Mouse (Mus musculus) embryonic facial prominence, embryonic 13.5 days (tissue): ENCODE data around the gene Caln1. TPM values are rescaled to one million over a fixed set of nuclear protein-coding genes. Genes with fewer than 3 reads are reported as not detected.
"Not testable (repeated sequence)": the region's sequence is repeated elsewhere in the genome, so short reads cannot be mapped to it uniquely, and the experiment has no call there.

Source experiments
- ATAC-seq: fragments of 200-750 bp; cut with Nextera tagmentation; 2 replicates; pipeline ENCODE4 v1.8.0; 2017; ENCODE audit warnings: low read depth; ENCODE audit not compliant: insufficient number of reproducible peaks, insufficient read depth, low FRiP score, low TSS enrichment
- H3K27ac ChIP-seq: fragments of 300-500 bp; sonication (generic); 2 replicates; pipeline ENCODE4 v1.5.1; 2015; ENCODE audit warnings: moderate library complexity, mild to moderate bottlenecking, inconsistent platforms
- H3K27me3 ChIP-seq: fragments of 300-500 bp; sonication (generic); 2 replicates; pipeline ENCODE4 v1.6.1; 2015; ENCODE audit warnings: mild to moderate bottlenecking, inconsistent platforms
- H3K36me3 ChIP-seq: fragments of 300-500 bp; sonication (generic); 2 replicates; pipeline ENCODE4 v1.6.1; 2015; ENCODE audit warnings: mild to moderate bottlenecking, inconsistent platforms
- H3K4me1 ChIP-seq: fragments of 300-500 bp; sonication (generic); 2 replicates; pipeline ENCODE4 v1.6.1; 2015; ENCODE audit warnings: inconsistent platforms
- H3K4me2 ChIP-seq: fragments of 300-500 bp; sonication (generic); 2 replicates; pipeline ENCODE4 v1.6.1; 2015; ENCODE audit warnings: moderate library complexity, mild to moderate bottlenecking, inconsistent platforms
- H3K4me3 ChIP-seq: fragments of 300-500 bp; sonication (generic); 2 replicates; pipeline ENCODE4 v1.5.1; 2015; ENCODE audit warnings: mild to moderate bottlenecking, inconsistent platforms
- H3K9ac ChIP-seq: fragments of 300-500 bp; sonication (generic); 2 replicates; pipeline ENCODE4 v1.6.1; 2015; ENCODE audit warnings: mild to moderate bottlenecking, inconsistent platforms
- H3K9me3 ChIP-seq: fragments of 300-500 bp; sonication (generic); 2 replicates; pipeline ENCODE4 v1.6.1; 2016; ENCODE audit warnings: inconsistent platforms
- WGBS: fragments of 180-500 bp; shearing (Covaris S2); methylation state at CpG from one replicate; pipeline ENCODE4 v1.1.7; 2015; ENCODE audit warnings: mixed read lengths; 5-methylcytosine and 5-hydroxymethylcytosine counted together
- polyA plus RNA-seq: library from polyadenylated mRNA; unstranded; fragments of >200 nt; fragmentation: Nextera tagmentation; extraction: Ambion mirVana; gene quantifications from 2 replicates; pipeline ENCODE4 v1.2.1, GENCODE M21; 2015

Caln1 gene
- polyA plus RNA-seq, 1 experiment from 2014 or later: 2.7 TPM

DNA sequence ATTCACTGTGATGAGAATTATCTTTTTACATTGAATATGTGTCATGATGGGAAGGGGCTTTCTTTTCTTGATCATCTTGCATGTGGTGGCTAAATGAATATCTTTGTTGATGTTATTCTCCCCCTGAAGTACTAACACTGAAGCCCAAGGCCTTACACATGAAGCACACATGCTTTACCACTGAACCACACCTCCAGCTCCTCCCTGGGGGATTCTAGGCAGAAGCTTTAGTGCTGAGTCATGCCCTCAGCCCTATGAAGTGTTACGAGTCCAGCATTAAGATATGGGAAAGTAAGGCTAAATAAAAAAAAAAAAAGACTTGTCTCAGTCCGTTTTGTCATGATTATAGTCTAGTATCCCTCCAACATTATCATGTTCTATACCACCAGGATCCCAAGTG lies 272.6 kb downstream of the Caln1 start:
- Histone ChIP-seq H3K27ac (no peak overlapping the region), H3K4me2 (no peak overlapping the region), H3K9ac (no peak overlapping the region), H3K9me3 (0 out of 2 replicates have a peak, but pooled peaks cover under 1% of the 10 kb centered on the region), H3K4me1 (no peaks in the 10 kb centered on the region), H3K27me3 (no peaks in the 10 kb centered on the region), H3K36me3 (no peaks in the 10 kb centered on the region), H3K4me3 (no peak overlapping the region)
- 78% methylated on average over 2 of the region's 2 CpGs for WGBS
- ATAC-seq: no peak

DNA sequence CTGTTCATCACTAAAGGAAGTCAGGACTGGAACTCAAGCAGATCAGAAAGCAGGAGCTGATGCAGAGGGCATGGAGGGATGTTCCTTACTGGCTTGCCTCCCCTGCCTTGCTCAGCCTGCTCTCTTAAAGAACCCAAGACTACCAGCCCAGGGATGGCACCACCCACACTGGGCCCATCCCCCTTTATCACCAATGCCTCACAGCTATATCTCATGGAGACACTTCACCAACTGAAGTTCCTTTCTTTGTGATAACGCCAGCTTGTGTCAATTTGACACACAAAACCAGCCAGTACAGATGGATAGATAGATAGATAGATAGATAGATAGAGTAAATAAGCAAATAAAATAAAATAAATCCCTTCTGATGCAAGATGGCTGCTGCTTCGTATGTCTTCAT lies 276.9 kb downstream of the Caln1 start:
- not testable (repeated sequence) for H3K27ac ChIP-seq, ATAC-seq, H3K4me3 ChIP-seq, H3K9me3 ChIP-seq, H3K9ac ChIP-seq, H3K27me3 ChIP-seq, H3K4me1 ChIP-seq, H3K4me2 ChIP-seq, H3K36me3 ChIP-seq
- WGBS: 84% methylated on average over 2 of the region's 2 CpGs

DNA sequence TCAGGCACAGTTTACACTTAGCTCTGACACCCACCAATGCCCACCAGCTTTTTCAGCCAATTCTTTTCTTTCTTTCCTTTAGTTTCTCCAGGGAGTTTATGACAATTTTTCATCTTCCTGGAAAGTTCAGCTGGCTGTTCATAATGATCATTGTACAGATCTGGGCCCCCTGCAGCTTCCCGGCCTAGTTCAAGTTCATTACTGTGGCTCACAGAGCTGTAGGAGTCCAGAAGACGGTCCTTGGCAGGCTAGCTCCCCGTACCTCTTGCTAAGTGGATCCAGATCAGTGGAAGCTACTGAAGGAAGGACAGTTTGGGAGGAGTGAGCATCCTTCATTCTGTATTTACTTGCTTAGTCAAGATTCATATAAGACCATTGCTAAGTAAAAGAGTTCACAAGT lies 288.9 kb downstream of the Caln1 start:
- no peak for ATAC-seq
- Histone ChIP-seq H3K27me3 (no peaks in the 10 kb centered on the region), H3K27ac (no peak overlapping the region), H3K4me1 (0 out of 2 replicates have a peak, but pooled peaks cover 3% of the 10 kb centered on the region), H3K4me3 (no peak overlapping the region), H3K36me3 (no peaks in the 10 kb centered on the region), H3K9me3 (no peaks in the 10 kb centered on the region), H3K9ac (no peak overlapping the region), H3K4me2 (no peak overlapping the region)
- 65% methylated on average over 3 of the region's 3 CpGs for WGBS

DNA sequence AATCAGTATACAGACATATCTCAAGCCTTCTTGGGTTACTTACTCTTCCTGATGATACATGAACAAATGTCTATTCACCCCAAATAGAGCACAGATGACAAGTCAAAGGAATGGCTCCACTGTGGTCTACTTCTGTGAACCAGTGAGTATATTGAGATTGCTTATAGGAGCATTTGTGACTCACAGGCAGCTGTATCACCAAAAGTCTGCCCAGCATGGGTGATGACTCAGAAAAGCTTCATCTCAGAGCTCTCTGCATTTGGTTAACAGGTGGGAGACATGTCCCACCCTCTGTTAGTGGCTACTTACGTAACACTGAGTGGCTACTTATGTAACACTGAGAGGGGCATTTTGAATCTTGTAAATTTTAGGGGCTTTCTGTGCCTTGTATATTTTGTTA lies 296.8 kb downstream of the Caln1 start:
- Histone ChIP-seq H3K9me3 (no peaks in the 10 kb centered on the region), H3K9ac (no peak overlapping the region), H3K4me2 (no peak overlapping the region), H3K4me3 (no peak overlapping the region), H3K36me3 (no peaks in the 10 kb centered on the region), H3K4me1 (0 out of 2 replicates have a peak, but pooled peaks cover 3% of the 10 kb centered on the region), H3K27me3 (no peaks in the 10 kb centered on the region), H3K27ac (no peak overlapping the region)
- whole genome bisulfite sequencing: 90% methylated on average over 1 of the region's 1 CpGs
- no peak for ATAC-seq

- WGBS: 64% methylated on average over 3 of the region's 3 CpGs
These were observed 303.3 kb downstream of the Caln1 start for GRCm38 (mm10) chr5:130672588-130672987.

DNA sequence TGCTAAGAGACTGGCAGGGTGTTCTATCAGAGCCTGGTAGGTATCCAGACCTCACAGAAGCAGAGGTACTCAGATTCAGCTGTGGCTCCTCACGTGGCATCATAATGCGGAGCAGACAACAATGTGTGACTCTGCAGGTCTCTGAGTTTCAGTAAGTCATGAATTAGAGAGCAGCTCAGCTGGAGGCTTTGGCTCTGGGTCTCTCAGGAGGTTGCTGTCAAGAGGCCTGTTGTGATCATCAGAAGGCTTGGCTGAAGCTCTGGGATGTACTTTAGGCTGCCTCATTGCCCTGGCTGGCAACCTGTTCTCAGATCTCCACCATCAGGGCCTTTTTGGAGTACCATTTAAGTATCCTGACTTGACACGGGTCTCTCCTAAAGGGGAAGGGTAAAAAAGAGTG lies 303.8 kb downstream of the Caln1 start:
- Histone ChIP-seq H3K9me3 (0 out of 2 replicates have a peak, but pooled peaks cover 9% of the 10 kb centered on the region), H3K4me1 (no peaks in the 10 kb centered on the region), H3K36me3 (no peaks in the 10 kb centered on the region), H3K9ac (no peak overlapping the region), H3K4me2 (no peak overlapping the region), H3K4me3 (no peak overlapping the region), H3K27ac (no peak overlapping the region), H3K27me3 (no peaks in the 10 kb centered on the region)
- no peak for ATAC-seq
- WGBS: 71% methylated on average over 3 of the region's 3 CpGs

More at GRCm38 (mm10) chr5:130672588-130672987, 303.3 kb downstream of the Caln1 start:
- H3K27me3 ChIP-seq: no peaks in the 10 kb centered on the region
- 0 out of 2 replicates have a peak, but pooled peaks cover 9% of the 10 kb centered on the region for H3K9me3 ChIP-seq
- H3K4me3 ChIP-seq: no peak overlapping the region
- H3K36me3 ChIP-seq: no peaks in the 10 kb centered on the region
- no peak for ATAC-seq
- H3K27ac ChIP-seq: no peak overlapping the region
- no peaks in the 10 kb centered on the region for H3K4me1 ChIP-seq
- H3K4me2 ChIP-seq: no peak overlapping the region
- no peak overlapping the region for H3K9ac ChIP-seq

DNA sequence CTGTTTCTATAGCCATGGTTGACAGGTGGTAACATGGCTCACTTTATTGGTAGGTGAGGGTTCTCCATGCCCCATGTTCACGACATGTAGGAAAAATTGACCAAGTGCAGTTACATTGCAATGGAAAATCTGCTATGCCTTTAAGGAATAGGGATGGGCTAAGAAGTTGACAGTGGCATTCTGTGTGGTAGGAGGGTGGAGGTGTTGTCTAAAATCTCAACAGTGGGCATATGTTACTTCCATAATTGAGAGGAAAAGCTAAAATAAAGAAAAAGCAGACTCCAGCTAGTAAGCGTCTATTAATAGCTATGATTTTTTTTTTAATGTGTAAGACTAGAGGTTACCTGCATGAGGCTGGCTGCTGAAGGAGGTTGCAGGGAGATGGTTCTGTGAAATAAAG lies 308.6 kb downstream of the Caln1 start:
- no peak overlapping the region for H3K9ac ChIP-seq
- H3K27me3 ChIP-seq: no peaks in the 10 kb centered on the region
- no peaks in the 10 kb centered on the region for H3K4me1 ChIP-seq
- H3K4me3 ChIP-seq: no peak overlapping the region
- H3K4me2 ChIP-seq: no peak overlapping the region
- no peaks in the 10 kb centered on the region for H3K36me3 ChIP-seq
- no peak overlapping the region for H3K27ac ChIP-seq
- 82% methylated on average over 2 of the region's 2 CpGs for WGBS
- H3K9me3 ChIP-seq: 0 out of 2 replicates have a peak, but pooled peaks cover 6% of the 10 kb centered on the region
- no peak for ATAC-seq

DNA sequence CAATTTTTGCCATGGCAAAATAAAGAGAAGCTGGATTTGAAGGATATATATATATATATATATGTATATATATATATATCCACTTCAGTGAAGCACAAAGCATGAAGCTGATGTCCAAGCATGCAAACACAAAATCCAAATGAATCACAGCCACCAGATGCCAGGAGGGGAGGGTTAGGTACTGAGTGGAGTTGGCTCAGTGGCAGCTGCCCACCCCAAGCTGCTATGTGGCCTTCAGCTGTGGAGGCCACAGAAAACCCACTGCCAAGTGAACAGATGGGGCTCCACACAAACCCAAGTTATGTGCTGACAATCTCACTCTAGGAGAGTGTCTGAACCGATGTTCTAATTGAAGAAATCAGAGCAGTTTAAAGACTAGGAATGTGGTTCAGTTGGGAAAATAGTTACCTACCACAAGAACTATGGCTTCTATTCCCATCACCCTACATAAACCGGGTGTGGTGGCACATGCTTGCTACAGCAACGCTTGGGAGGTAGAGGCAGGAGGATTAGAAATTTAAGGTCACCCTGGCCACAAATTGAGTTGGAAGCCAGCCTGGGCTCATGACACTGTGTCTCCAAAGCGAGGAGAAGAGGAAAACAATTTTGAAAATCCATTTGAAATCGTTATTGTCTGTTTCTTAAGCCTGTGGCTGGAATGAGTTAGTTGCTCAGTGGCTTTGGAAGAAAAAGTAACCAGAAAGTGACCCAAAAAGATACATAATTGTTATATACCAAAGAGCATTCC lies 316.8 kb downstream of the Caln1 start:
- H3K27me3 ChIP-seq: no peaks in the 10 kb centered on the region
- no peaks in the 10 kb centered on the region for H3K36me3 ChIP-seq
- ATAC-seq: no peak
- H3K4me3 ChIP-seq: no peak overlapping the region
- H3K4me1 ChIP-seq: no peaks in the 10 kb centered on the region
- 79% methylated on average over 5 of the region's 5 CpGs for WGBS
- H3K4me2 ChIP-seq: no peak overlapping the region
- H3K27ac ChIP-seq: no peak overlapping the region
- no peak overlapping the region for H3K9ac ChIP-seq
- H3K9me3 ChIP-seq: no peaks in the 10 kb centered on the region

DNA sequence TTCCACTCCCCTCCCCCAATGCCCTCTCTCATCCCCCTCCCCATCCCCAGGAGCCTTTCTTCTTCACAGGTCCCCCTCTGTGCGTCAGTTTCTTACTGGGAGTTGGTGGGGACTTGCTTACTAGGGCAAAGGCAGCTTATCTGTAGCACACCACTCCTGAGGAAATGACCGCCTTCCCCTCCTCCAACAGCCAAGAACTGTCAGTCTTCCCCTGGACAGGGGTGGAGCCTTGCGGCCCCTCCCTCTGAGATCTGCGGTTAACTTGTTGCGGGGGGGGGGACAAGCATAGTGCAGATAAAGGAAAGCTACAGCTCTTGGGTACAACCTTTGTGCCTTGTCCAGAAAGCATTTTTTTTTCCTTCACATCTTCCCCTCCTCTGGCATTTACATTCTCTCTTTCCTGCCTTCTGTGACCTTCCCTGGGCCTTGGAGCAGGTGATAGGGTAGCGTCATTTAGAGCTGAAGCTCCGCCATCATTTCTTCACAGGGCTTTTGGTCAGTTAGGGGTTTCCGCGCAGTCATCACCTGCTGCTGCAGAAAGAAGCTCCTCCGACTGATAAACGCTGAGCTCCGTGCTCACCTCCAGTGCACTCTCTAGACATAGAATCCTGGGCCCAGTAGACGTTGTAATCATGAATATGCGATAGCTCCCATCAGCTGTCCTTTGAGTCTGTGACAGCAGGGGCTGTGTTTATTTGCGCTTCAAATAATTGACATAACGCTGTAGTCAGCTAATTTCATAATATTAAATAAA lies 319.3 kb downstream of the Caln1 start:
- Histone ChIP-seq H3K36me3 (no peaks in the 10 kb centered on the region), H3K9me3 (no peaks in the 10 kb centered on the region), H3K4me2 (no peak overlapping the region), H3K4me1 (no peaks in the 10 kb centered on the region), H3K4me3 (no peak overlapping the region), H3K27ac (no peak overlapping the region), H3K9ac (no peak overlapping the region), H3K27me3 (no peaks in the 10 kb centered on the region)
- ATAC-seq: no peak
- 45% methylated on average over 16 of the region's 16 CpGs for WGBS

DNA sequence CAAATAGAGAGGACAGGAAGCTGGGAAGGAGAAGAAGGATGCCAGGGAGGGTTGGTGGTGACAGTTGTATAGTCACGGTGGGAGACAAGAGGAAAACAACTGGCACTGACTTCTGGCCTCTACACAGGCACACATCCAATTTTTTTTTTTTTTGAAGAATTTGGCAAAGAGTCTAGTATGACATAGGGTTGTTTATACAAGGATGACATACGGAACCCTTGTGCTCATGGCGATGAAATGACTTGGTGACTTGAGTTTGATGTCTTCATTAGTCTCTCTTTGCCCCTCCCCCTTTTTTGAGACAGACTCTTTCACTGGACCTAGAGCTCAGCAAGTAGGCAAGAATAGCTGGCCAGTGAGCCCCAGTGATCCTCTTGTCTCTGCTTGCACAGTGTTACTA lies 322.1 kb downstream of the Caln1 start:
- Histone ChIP-seq H3K4me1 (no peaks in the 10 kb centered on the region), H3K4me3 (no peak overlapping the region), H3K27ac (no peak overlapping the region), H3K27me3 (no peaks in the 10 kb centered on the region), H3K9me3 (no peaks in the 10 kb centered on the region), H3K36me3 (no peaks in the 10 kb centered on the region), H3K4me2 (no peak overlapping the region), H3K9ac (no peak overlapping the region)
- ATAC-seq: no peak
- 77% methylated on average over 3 of the region's 3 CpGs for WGBS

DNA sequence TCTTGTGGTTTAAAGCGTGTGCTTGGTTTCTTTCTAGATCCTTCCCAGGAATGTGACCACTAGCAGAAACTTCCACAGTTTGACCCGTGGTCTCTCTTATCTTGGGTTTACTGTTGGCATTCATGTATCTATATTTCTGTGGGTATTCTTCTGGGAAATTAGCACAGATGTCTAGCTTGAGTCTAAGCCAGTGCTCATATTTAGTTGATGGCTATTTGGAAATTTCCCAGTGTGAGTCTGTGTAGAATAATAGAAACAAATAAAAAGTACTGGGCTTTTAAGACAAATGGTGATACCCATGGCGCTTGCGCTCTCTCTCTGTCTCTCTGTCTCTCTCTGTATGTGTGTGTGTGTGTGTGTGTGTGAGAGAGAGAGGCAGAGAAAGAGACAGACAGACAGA lies 330.2 kb downstream of the Caln1 start:
- no peaks in the 10 kb centered on the region for H3K4me1 ChIP-seq
- H3K4me2 ChIP-seq: no peak overlapping the region
- H3K9ac ChIP-seq: no peak overlapping the region
- H3K4me3 ChIP-seq: no peak overlapping the region
- no peaks in the 10 kb centered on the region for H3K27me3 ChIP-seq
- no peaks in the 10 kb centered on the region for H3K36me3 ChIP-seq
- 89% methylated on average over 4 of the region's 4 CpGs for WGBS
- H3K27ac ChIP-seq: no peak overlapping the region
- H3K9me3 ChIP-seq: no peaks in the 10 kb centered on the region
- no peak for ATAC-seq

DNA sequence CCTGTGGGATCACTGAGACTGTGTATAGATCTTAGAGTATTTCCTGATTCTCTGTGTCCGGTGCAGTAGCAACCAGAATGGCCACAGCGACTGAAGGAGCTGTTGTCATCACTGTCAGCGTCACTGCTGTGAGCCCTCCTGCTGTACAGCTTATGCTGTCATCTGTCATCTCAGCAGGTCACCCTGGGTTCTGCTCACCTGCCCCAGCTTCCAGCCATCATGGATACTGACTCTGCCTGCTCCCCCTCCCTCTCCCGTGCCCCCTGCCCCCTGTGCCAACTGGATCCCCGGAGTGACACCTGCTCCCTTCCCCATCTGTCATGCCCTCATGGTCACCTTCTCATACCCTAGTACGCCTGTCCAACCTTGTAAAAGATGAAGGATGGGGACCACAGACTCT lies 332.5 kb downstream of the Caln1 start:
- H3K9ac ChIP-seq: no peak overlapping the region
- no peak overlapping the region for H3K4me3 ChIP-seq
- 81% methylated on average over 6 of the region's 6 CpGs for WGBS
- no peak overlapping the region for H3K4me2 ChIP-seq
- no peak overlapping the region for H3K27ac ChIP-seq
- H3K9me3 ChIP-seq: no peaks in the 10 kb centered on the region
- H3K36me3 ChIP-seq: no peaks in the 10 kb centered on the region
- H3K27me3 ChIP-seq: no peaks in the 10 kb centered on the region
- H3K4me1 ChIP-seq: no peaks in the 10 kb centered on the region
- no peak for ATAC-seq
